ENCODE assay signal across 12 mouse cellular contexts in the genomic region with DNA sequence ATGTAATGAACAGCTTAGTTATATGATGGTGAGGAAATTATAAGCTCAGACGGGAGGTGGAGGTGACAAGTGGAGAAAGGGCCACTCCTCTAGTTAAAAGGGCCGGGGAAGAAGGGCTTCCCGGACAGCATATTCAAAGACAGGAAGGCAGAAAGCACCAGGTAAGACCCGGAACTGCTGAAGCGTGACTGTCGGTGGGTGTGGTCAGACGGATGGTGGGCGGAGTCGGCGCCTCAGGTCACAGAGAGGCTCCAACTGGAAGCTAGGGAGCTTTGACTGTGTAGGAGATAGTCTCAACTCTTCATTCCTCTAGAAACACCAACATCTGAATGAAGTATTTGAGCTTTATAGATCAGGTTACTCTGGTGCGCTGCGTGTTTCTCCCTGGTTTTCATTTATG. TPM values are rescaled to one million over a fixed set of nuclear protein-coding genes. Genes with fewer than 3 reads are reported as not detected.
DNase-seq lines count a peak whose midpoint lies in the region; ATAC-seq and TF ChIP-seq lines count a peak whose summit lies in the region.
"Had no signal": no experiment of that assay in that cellular context is flagged by ENCODE, and none has a peak within 500 bp of the region (broad histone marks: within the 10 kb centered on the region; RNA-seq: fewer than 3 reads in every experiment).

No protein-coding gene starts in this region.

- peak overlapping the region; percentile 40; the same call in 1 of the 2 replicates for H3K4me2 ChIP-seq in intestine, postnatal 0 days (replicated peaks; ENCODE audit: low read depth)
- H3K4me2 ChIP-seq: hindbrain, embryonic 13.5 days had no signal

- intact Hi-C loops in left cerebral cortex, postnatal 10 days (cut with DNase I) = no loop called here

- H3K27ac ChIP-seq in heart, embryonic 10.5 days = no peak overlapping the region
- H3K27ac ChIP-seq in intestine, postnatal 0 days (ENCODE audit: low read depth, low read length) = no peak overlapping the region
- H3K27ac ChIP-seq in small intestine, adult 2 months (ENCODE audit: insufficient read depth, low read depth, low read length) = peak overlapping the region; percentile 74
- H3K27ac ChIP-seq: hindbrain, embryonic 13.5 days had no signal

- peak; percentile 80 for DNase-seq in heart, embryonic 10.5 days (ENCODE audit: low spot score)
- no peak for DNase-seq in heart, adult 9 months (ENCODE audit: low spot score in 2 of 2)
- peak; percentile 41 for DNase-seq in CD4-positive helper T cell, adult 2 months (ENCODE audit: low read depth, low spot score)
- DNase-seq in natural killer cell, adult 2 months (ENCODE audit: low spot score in 2 of 2) = no peak
- no peak for DNase-seq in left cerebral cortex, postnatal 10 days (ENCODE audit: extremely low spot score in 1 of 2, low spot score in 2 of 2)
- no peak for DNase-seq in adrenal gland, adult 18-20 months (ENCODE audit: low spot score in 2 of 2)
- DNase-seq: adrenal gland, adult 8-10 months had no signal

- H3K4me3 ChIP-seq in heart, embryonic 10.5 days = no peak overlapping the region
- no peak overlapping the region for H3K4me3 ChIP-seq in intestine, postnatal 0 days (ENCODE audit: low read depth, low read length)
- peak overlapping the region; percentile 44 for H3K4me3 ChIP-seq in small intestine, adult 2 months (ENCODE audit: low read depth, low read length)
- H3K4me3 ChIP-seq: hindbrain, embryonic 13.5 days had no signal

- no peak for TF ChIP-seq POLR2A in small intestine, adult 2 months (IDR thresholded peaks at IDR 0.05; ENCODE audit: low read depth, low read length)

- TF ChIP-seq CTCF in intestine, postnatal 0 days (IDR thresholded peaks at IDR 0.05; ENCODE audit: low read depth) = no peak
- no peak for TF ChIP-seq CTCF in small intestine, adult 2 months (IDR thresholded peaks at IDR 0.05; ENCODE audit: extremely low read depth, insufficient read length, insufficient replicate concordance, low read depth, low read length)

- no peaks in the 10 kb centered on the region for H3K36me3 ChIP-seq in heart, embryonic 10.5 days
- H3K36me3 ChIP-seq in intestine, postnatal 0 days (ENCODE audit: control insufficient read depth, insufficient read depth) = no peaks in the 10 kb centered on the region; the same call in 1 of the 2 replicates
- no peaks in the 10 kb centered on the region for H3K36me3 ChIP-seq in small intestine, adult 2 months (ENCODE audit: control insufficient read depth, insufficient read depth, low read length)
- H3K36me3 ChIP-seq: hindbrain, embryonic 13.5 days had no signal

- 25% methylated on average over 12 of the region's 12 CpGs for WGBS in heart, embryonic 10.5 days
- 16% methylated on average over 12 of the region's 12 CpGs for WGBS in intestine, postnatal 0 days
- 18% methylated on average over 12 of the region's 12 CpGs for WGBS in small intestine, adult 2 months

- no peaks in the 10 kb centered on the region for H3K27me3 ChIP-seq in heart, embryonic 10.5 days (ENCODE audit: insufficient read depth, poor library complexity, severe bottlenecking)
- no peaks in the 10 kb centered on the region for H3K27me3 ChIP-seq in intestine, postnatal 0 days (replicated peaks; ENCODE audit: control insufficient read depth, insufficient read depth, low read length)
- H3K27me3 ChIP-seq in small intestine, adult 2 months (ENCODE audit: control insufficient read depth, insufficient read depth, low read length) = no peaks in the 10 kb centered on the region
- H3K27me3 ChIP-seq: hindbrain, embryonic 13.5 days had no signal

- no peaks in the 10 kb centered on the region for H3K9me3 ChIP-seq in heart, embryonic 10.5 days
- no peaks in the 10 kb centered on the region for H3K9me3 ChIP-seq in intestine, postnatal 0 days (ENCODE audit: control insufficient read depth)
- H3K9me3 ChIP-seq: hindbrain, embryonic 13.5 days had no signal

- peak; percentile 80 for ATAC-seq in intestine, postnatal 0 days
- ATAC-seq: midbrain, embryonic 16.5 days had no signal

- H3K9ac ChIP-seq in intestine, postnatal 0 days (ENCODE audit: low read depth, low read length) = no peak overlapping the region
- H3K9ac ChIP-seq: hindbrain, embryonic 13.5 days had no signal

- H3K4me1 ChIP-seq in heart, embryonic 10.5 days = no peaks in the 10 kb centered on the region
- H3K4me1 ChIP-seq in intestine, postnatal 0 days (replicated peaks; ENCODE audit: control insufficient read depth, insufficient read depth, low read length) = no peaks in the 10 kb centered on the region
- peaks cover 3% of the 10 kb centered on the region; the same call in 1 of the 2 replicates for H3K4me1 ChIP-seq in small intestine, adult 2 months (ENCODE audit: control insufficient read depth, insufficient read depth, insufficient read length, low read length)
- H3K4me1 ChIP-seq: hindbrain, embryonic 13.5 days had no signal

RNA-seq across cellular contexts. Expression of gene Gpsm2, which starts 8.2 kb away (rescaled TPM):
- polyA plus RNA-seq in heart, embryonic 10.5 days (2016; fragmentation: Nextera tagmentation; extraction: Ambion mirVana) = 35.6 and 38.7 TPM in 2 replicates
- 26.7 and 27.8 TPM in 2 replicates for polyA plus RNA-seq in intestine, postnatal 0 days (2015; fragmentation: Nextera tagmentation; extraction: Ambion mirVana)
- polyA plus RNA-seq in small intestine, adult 2 months (2012; rRNA removed) = 4.6 and 8.7 TPM in 2 replicates
- total RNA-seq in left cerebral cortex, postnatal 10 days (2021) = 10 to 100 TPM; 12.8 to 13.4 TPM
- total RNA-seq in adrenal gland, adult 18-20 months (2021) = 1 to 10 TPM; 1.1 to 2.8 TPM

RNA-seq across cellular contexts. Expression of gene Aknad1, which starts 9.1 kb away (rescaled TPM):
- not detected in 2 replicates for polyA plus RNA-seq in heart, embryonic 10.5 days (2016; fragmentation: Nextera tagmentation; extraction: Ambion mirVana)
- polyA plus RNA-seq in intestine, postnatal 0 days (2015; fragmentation: Nextera tagmentation; extraction: Ambion mirVana) = 0.14 and 0.16 TPM in 2 replicates
- polyA plus RNA-seq in small intestine, adult 2 months (2012; rRNA removed) = not detected in 2 replicates
- total RNA-seq in left cerebral cortex, postnatal 10 days (2021) = under 1 TPM in 1 of 2 experiments, not detected in 1; 0.28 TPM
- total RNA-seq in adrenal gland, adult 18-20 months (2021) = not detected
- total RNA-seq: common myeloid progenitor, adult 5-6 weeks had no signal
- polyA plus RNA-seq: midbrain, embryonic 16.5 days had no signal

Comparison
In these comparisons a context has a peak if more than half of its experiments do, and no peak if none do; other contexts are left out.
1. DNase-seq: peak in heart, embryonic 10.5 days (single experiment) and CD4-positive helper T cell, adult 2 months (single experiment); none in heart, adult 9 months (0 of 2), natural killer cell, adult 2 months (0 of 2), left cerebral cortex, postnatal 10 days (0 of 2) and adrenal gland, adult 18-20 months (0 of 2).